23 mouse cellular contexts compared by ENCODE assay signal in genomic region chr14:16151815-16152214, GRCm38 (mm10).
"Had no signal": no experiment of that assay in that cellular context is flagged by ENCODE, and none has a peak within 500 bp of the region (broad histone marks: within the 10 kb centered on the region; RNA-seq: fewer than 3 reads in every experiment).

No protein-coding gene starts in this region.

- DNase-seq: kidney, adult 11 months; kidney, adult 8-10 months; kidney, postnatal 10 days; kidney, postnatal 36 days; layer of hippocampus, postnatal 36 days; liver; lung, adult 18-20 months; lung, postnatal 10 days; lung, postnatal 36 days; midbrain, embryonic 14.5 days; retina, postnatal 1 day; right cerebral cortex, postnatal 25 days; thymus, adult 2 months; thymus, postnatal 25 days had no signal

- H3K36me3 ChIP-seq: kidney, embryonic 15.5 days; limb, embryonic 10.5 days; limb, embryonic 13.5 days; liver, embryonic 12.5 days; liver, embryonic 15.5 days; lung, embryonic 15.5 days; neural tube, embryonic 12.5 days; neural tube, embryonic 15.5 days had no signal

- H3K27me3 ChIP-seq: kidney, embryonic 15.5 days; limb, embryonic 13.5 days; liver, embryonic 12.5 days; liver, embryonic 15.5 days; lung, embryonic 15.5 days; neural tube, embryonic 12.5 days; neural tube, embryonic 15.5 days had no signal

- H3K4me3 ChIP-seq: kidney, embryonic 15.5 days; limb, embryonic 10.5 days; limb, embryonic 13.5 days; liver, embryonic 12.5 days; liver, embryonic 15.5 days; lung, embryonic 15.5 days; neural tube, embryonic 12.5 days; neural tube, embryonic 15.5 days had no signal

- H3K4me1 ChIP-seq: kidney, embryonic 15.5 days; limb, embryonic 10.5 days; limb, embryonic 13.5 days; liver, embryonic 12.5 days; liver, embryonic 15.5 days; lung, embryonic 15.5 days; neural tube, embryonic 12.5 days; neural tube, embryonic 15.5 days had no signal

- H3K27ac ChIP-seq: kidney, embryonic 15.5 days; limb, embryonic 10.5 days; limb, embryonic 13.5 days; liver, embryonic 12.5 days; liver, embryonic 15.5 days; lung, embryonic 15.5 days; neural tube, embryonic 12.5 days; neural tube, embryonic 15.5 days; stomach, postnatal 0 days had no signal

- ATAC-seq: liver, embryonic 12.5 days had no signal
